Mouse (Mus musculus) stomach, embryonic 15.5 days (tissue): ENCODE measurements at regions not wholly inside any gene's neighbourhood (a gene's known extent, or its start where the extent isn't known, plus 50 kb on each side); places are given as distances from the start of the nearest gene placed in this dataset.

Source experiments
- ATAC-seq: fragments of 200-750 bp; cut with Nextera tagmentation; 2 replicates; pipeline ENCODE4 v1.8.0; 2017; ENCODE audit warnings: low read depth, moderate number of reproducible peaks, moderate TSS enrichment; ENCODE audit not compliant: insufficient read depth, low FRiP score
- H3K27ac ChIP-seq: fragments of 300-500 bp; sonication (generic); 2 replicates; pipeline ENCODE4 v1.5.1; 2015; ENCODE audit warnings: mild to moderate bottlenecking, inconsistent platforms
- H3K27me3 ChIP-seq: fragments of 300-500 bp; sonication (generic); replicated peaks from 2 replicates; pipeline ENCODE4 v1.6.1; 2015; ENCODE audit warnings: inconsistent platforms
- H3K36me3 ChIP-seq: fragments of 300-500 bp; sonication (generic); 2 replicates; pipeline ENCODE4 v1.6.1; 2015; ENCODE audit warnings: inconsistent platforms
- H3K4me1 ChIP-seq: fragments of 300-500 bp; sonication (generic); 2 replicates; pipeline ENCODE4 v1.6.1; 2015; ENCODE audit warnings: inconsistent platforms
- H3K4me2 ChIP-seq: fragments of 300-500 bp; sonication (generic); 2 replicates; pipeline ENCODE4 v1.6.1; 2015; ENCODE audit warnings: mild to moderate bottlenecking, inconsistent platforms
- H3K4me3 ChIP-seq: fragments of 300-500 bp; sonication (generic); replicated peaks from 2 replicates; pipeline ENCODE4 v1.5.1; 2015; ENCODE audit warnings: inconsistent platforms
- H3K9ac ChIP-seq: fragments of 300-500 bp; sonication (generic); 2 replicates; pipeline ENCODE4 v1.6.1; 2015; ENCODE audit warnings: inconsistent platforms
- H3K9me3 ChIP-seq: fragments of 300-500 bp; sonication (generic); 2 replicates; pipeline ENCODE4 v1.6.1; 2016; ENCODE audit warnings: inconsistent platforms
- WGBS: fragments of 180-500 bp; shearing (Covaris S2); methylation state at CpG from one replicate; pipeline ENCODE4 v1.1.7; 2015; 5-methylcytosine and 5-hydroxymethylcytosine counted together

DNA sequence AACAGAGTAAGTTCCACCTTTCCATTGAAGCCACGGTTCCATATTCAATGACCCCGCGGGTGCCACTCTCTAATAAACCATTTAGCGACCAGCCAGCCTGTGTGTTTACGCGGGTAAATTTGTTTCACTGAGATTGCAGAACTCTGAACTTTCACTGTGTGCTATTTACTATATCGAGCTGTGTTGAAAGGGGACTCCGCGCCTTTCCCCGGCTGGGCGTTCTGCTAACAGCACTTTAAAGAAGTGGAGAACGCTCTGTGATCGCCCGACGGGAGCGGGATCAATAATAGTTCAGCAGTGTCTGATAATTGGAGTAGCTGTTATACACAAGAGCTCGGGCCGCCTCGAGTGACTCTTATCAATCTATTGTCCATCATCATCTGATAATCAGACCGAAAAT is 149.8 kb downstream of the Tex29 start:
- no peak overlapping the region for H3K27ac ChIP-seq
- no peak overlapping the region for H3K4me3 ChIP-seq
- H3K36me3 ChIP-seq = no peaks in the 10 kb centered on the region
- ATAC-seq = no peak
- 63% methylated on average over 20 of the region's 20 CpGs for WGBS
- H3K4me1 ChIP-seq = no peaks in the 10 kb centered on the region
- H3K9ac ChIP-seq = no peak overlapping the region
- 0 out of 2 replicates have a peak, but pooled peaks cover 4% of the 10 kb centered on the region for H3K27me3 ChIP-seq
- no peak overlapping the region for H3K4me2 ChIP-seq
- no peaks in the 10 kb centered on the region for H3K9me3 ChIP-seq

DNA sequence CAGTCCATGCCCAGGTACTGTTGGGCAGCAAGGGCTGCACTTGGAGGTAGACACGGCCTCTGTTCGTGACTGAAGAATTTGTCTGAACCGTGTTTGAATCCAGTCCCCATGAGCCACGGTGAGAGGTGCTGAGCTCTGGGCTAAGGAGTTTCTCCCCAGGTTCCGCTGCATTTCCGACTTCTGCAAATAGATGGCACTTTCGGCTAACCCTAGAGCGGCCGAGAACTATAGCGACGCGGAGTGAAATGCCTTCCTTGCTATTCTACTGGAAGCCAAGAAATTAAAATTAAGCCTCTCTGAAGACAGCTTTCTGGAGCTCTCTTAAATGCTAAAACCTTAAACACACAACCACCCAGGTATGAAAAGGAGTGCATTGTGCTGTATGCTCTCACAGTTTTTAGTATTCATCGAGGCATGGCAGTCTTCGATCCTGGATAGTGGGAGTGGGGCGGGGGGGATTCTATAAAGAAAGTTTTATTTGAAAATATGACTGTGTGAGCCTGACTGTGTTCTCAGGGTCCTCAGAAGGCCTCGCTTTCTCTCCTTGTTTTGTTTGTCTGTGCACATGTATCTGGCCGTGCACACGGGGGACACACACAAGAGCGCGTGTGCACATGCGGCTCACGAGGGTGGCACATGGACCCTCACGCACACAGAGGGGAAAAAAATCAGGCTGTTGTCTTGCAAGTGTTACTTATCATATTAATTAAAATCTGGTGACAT is 159.6 kb downstream of the Tex29 start:
- H3K4me3 ChIP-seq = no peak overlapping the region
- no peaks in the 10 kb centered on the region for H3K9me3 ChIP-seq
- no peak for ATAC-seq
- no peaks in the 10 kb centered on the region for H3K4me1 ChIP-seq
- peaks cover 43% of the 10 kb centered on the region for H3K27me3 ChIP-seq
- no peak overlapping the region for H3K4me2 ChIP-seq
- H3K27ac ChIP-seq = no peak overlapping the region
- no peak overlapping the region for H3K9ac ChIP-seq
- H3K36me3 ChIP-seq = no peaks in the 10 kb centered on the region
- 38% methylated on average over 23 of the region's 23 CpGs for WGBS

- H3K27me3 ChIP-seq = peaks cover 43% of the 10 kb centered on the region
- H3K4me1 ChIP-seq = no peaks in the 10 kb centered on the region
Measured at GRCm38 (mm10) chr8:12000459-12000789, 160.2 kb downstream of the Tex29 start.

DNA sequence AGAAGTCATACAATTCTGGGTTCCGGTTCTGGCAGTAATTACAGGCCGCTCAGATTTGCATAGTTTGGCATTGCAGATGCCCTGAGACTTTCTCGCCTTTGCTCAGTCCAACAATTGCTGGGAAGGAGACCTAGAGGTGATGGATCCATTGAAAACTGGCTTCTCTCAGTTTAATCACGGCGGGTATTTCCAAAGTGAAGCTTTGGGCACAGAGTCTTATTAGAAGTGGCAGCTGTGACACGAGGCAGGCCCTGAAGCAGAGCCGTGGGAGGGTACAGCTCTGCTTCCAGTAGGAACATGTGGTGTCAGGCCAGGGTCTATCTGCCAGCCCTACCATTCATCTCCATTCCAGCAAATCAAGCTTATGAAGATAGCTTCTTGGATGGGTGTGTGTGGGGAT is 164.0 kb downstream of the Tex29 start:
- H3K4me3 ChIP-seq = no peak overlapping the region
- no peak overlapping the region for H3K4me2 ChIP-seq
- no peaks in the 10 kb centered on the region for H3K36me3 ChIP-seq
- peaks cover 18% of the 10 kb centered on the region for H3K27me3 ChIP-seq
- H3K9ac ChIP-seq = no peak overlapping the region
- no peaks in the 10 kb centered on the region for H3K4me1 ChIP-seq
- H3K9me3 ChIP-seq = no peaks in the 10 kb centered on the region
- 79% methylated on average over 7 of the region's 7 CpGs for WGBS
- no peak overlapping the region for H3K27ac ChIP-seq
- ATAC-seq = no peak

More at GRCm38 (mm10) chr8:12000459-12000789, 160.2 kb downstream of the Tex29 start:
- ATAC-seq = no peak
- Histone ChIP-seq H3K9me3 (no peaks in the 10 kb centered on the region), H3K9ac (no peak overlapping the region), H3K4me2 (no peak overlapping the region), H3K36me3 (no peaks in the 10 kb centered on the region), H3K4me3 (no peak overlapping the region), H3K27ac (no peak overlapping the region)
- 48% methylated on average over 2 of the region's 2 CpGs for WGBS

DNA sequence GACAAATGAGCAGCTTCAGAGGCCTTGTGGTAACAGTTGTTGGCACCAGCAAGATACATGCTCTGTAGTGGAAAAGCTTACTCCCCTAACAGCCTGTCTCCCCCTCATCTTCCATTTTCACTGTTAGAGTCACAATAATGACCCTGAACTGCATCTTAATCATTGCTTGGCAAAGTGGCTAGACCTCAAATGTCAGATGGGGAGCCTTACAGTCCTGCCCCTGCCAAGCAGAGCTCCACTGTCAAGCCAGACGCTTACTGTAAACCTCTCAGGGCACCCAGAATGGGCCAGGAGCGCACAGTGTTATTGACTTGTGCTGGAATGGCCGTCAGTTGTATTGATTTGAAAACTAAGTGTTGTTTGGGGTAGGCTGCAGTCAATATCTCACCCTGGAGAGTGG is 172.5 kb downstream of the Tex29 start:
- Histone ChIP-seq H3K9ac (no peak overlapping the region), H3K4me1 (no peaks in the 10 kb centered on the region), H3K27me3 (0 out of 2 replicates have a peak, but pooled peaks cover 3% of the 10 kb centered on the region), H3K9me3 (no peaks in the 10 kb centered on the region), H3K27ac (no peak overlapping the region), H3K4me2 (no peak overlapping the region), H3K36me3 (no peaks in the 10 kb centered on the region), H3K4me3 (no peak overlapping the region)
- ATAC-seq = no peak
- WGBS = 78% methylated on average over 3 of the region's 3 CpGs

DNA sequence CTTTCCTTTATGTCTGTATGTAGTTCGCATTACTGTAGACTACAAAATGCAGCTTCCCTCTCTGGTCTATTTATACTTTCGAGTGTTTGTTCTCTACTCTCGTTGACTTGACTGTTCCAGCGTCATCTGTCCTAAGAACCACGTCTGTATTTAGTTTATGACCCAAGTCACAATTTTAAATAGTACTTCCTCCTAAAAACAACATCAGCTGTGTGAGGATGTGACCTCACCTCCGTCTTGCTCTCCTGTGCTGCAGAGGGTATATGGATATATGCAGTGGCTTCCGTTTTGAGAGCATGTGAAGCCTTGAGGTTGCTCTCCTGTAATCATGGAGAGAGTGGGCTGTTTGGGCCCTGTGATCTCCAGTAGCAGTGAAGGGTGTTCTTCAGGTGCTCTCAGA is 177.5 kb downstream of the Tex29 start:
- Histone ChIP-seq H3K36me3 (no peaks in the 10 kb centered on the region), H3K4me1 (no peaks in the 10 kb centered on the region), H3K27ac (no peak overlapping the region), H3K27me3 (0 out of 2 replicates have a peak, but pooled peaks cover 3% of the 10 kb centered on the region), H3K9ac (no peak overlapping the region), H3K4me3 (no peak overlapping the region), H3K4me2 (no peak overlapping the region), H3K9me3 (no peaks in the 10 kb centered on the region)
- 63% methylated on average over 7 of the region's 7 CpGs for WGBS
- ATAC-seq = no peak

DNA sequence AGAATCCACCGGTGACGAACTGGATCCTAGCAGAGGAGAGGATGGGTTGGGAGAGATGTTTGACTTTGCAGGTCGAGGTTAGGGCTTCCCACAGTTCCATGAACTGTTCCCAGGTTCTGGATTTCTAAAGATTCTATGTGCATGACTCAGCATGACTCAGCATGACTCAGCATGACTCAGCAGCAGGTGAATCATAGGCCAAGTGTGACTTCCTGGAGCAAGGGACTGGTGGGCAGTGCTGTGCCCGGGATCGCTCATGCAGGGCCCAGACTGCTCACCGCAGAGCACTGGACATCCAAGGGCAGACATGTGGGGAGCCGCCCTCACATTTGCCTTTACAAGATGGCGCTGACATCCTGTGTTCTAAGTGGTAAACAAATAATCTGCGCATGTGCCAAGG is 179.0 kb downstream of the Tex29 start:
- no peaks in the 10 kb centered on the region for H3K9me3 ChIP-seq
- ATAC-seq = no peak
- 93% methylated on average over 9 of the region's 9 CpGs for WGBS
- 0 out of 2 replicates have a peak, but pooled peaks cover 3% of the 10 kb centered on the region for H3K27me3 ChIP-seq
- H3K4me3 ChIP-seq = no peak overlapping the region
- no peaks in the 10 kb centered on the region for H3K36me3 ChIP-seq
- no peak overlapping the region for H3K4me2 ChIP-seq
- H3K27ac ChIP-seq = no peak overlapping the region
- no peak overlapping the region for H3K9ac ChIP-seq
- H3K4me1 ChIP-seq = no peaks in the 10 kb centered on the region

- no peaks in the 10 kb centered on the region for H3K4me1 ChIP-seq
- no peak overlapping the region for H3K27ac ChIP-seq
- WGBS = 71% methylated on average over 4 of the region's 4 CpGs
- H3K27me3 ChIP-seq = no peaks in the 10 kb centered on the region
- H3K9me3 ChIP-seq = no peaks in the 10 kb centered on the region
- no peak overlapping the region for H3K9ac ChIP-seq
- ATAC-seq = no peak; the same call in 1 of the 2 replicates
- no peak overlapping the region for H3K4me3 ChIP-seq
- H3K4me2 ChIP-seq = no peak overlapping the region
- H3K36me3 ChIP-seq = no peaks in the 10 kb centered on the region
Measured at GRCm38 (mm10) chr8:12023669-12024390, 183.6 kb downstream of the Tex29 start.

DNA sequence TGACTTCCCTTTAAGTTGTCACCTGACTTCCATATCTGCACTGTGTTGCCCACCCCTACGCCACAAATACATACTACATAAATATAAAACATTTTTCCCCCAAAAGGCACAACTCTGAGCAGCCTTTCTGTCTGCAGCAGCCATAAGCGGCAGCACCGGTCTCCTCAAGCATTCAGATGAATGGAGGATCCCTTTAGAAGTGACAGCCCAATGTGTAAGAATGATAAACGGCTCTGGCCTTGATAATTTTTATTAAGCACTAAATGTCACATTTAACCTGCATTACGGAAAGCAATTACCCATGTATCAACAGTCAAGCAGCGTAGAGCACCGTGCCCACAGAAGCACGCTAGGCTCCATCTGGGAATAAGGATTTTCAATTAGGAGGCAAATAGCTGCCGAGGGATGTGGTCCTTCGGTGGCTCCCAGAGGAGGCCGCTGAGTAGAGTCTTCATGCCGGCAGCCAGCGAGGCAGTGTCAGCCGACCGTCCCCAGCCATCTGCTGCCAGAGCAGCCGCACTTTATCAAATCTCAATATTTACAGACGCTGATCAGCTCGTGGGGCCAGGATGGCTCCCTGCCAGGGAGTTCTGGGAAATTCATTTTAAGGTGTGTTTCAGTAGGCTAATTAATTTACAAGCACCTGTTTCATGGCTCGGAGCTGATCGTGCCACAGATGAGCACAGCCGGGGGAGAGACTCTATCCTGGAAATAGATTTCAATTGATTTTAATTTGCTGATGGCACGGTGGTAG is 190.3 kb downstream of the Tex29 start:
- no peak overlapping the region for H3K4me3 ChIP-seq
- WGBS = 39% methylated on average over 22 of the region's 22 CpGs
- H3K4me1 ChIP-seq = 0 out of 2 replicates have a peak, but pooled peaks cover 3% of the 10 kb centered on the region
- H3K9ac ChIP-seq = no peak overlapping the region
- no peaks in the 10 kb centered on the region for H3K27me3 ChIP-seq
- H3K9me3 ChIP-seq = no peaks in the 10 kb centered on the region
- peak overlapping the region; percentile 10; the same call in 1 of the 2 replicates for H3K4me2 ChIP-seq
- H3K36me3 ChIP-seq = no peaks in the 10 kb centered on the region
- no peak for ATAC-seq
- no peak overlapping the region for H3K27ac ChIP-seq

GRCm38 (mm10) chr8:12031796-12032195 is 191.5 kb downstream of the Tex29 start:
- H3K4me3 ChIP-seq = no peak overlapping the region
- H3K27me3 ChIP-seq = no peaks in the 10 kb centered on the region
- no peak overlapping the region for H3K4me2 ChIP-seq
- H3K9me3 ChIP-seq = no peaks in the 10 kb centered on the region
- H3K9ac ChIP-seq = no peak overlapping the region
- H3K36me3 ChIP-seq = no peaks in the 10 kb centered on the region
- no peak overlapping the region for H3K27ac ChIP-seq
- 0 out of 2 replicates have a peak, but pooled peaks cover 5% of the 10 kb centered on the region for H3K4me1 ChIP-seq
- 40% methylated on average over 3 of the region's 3 CpGs for WGBS
- ATAC-seq = peak; percentile 55; the same call in 1 of the 2 replicates

- Histone ChIP-seq H3K4me3 (no peak overlapping the region), H3K9me3 (no peaks in the 10 kb centered on the region), H3K27me3 (no peaks in the 10 kb centered on the region), H3K4me1 (0 out of 2 replicates have a peak, but pooled peaks cover 7% of the 10 kb centered on the region), H3K36me3 (no peaks in the 10 kb centered on the region), H3K27ac (no peak overlapping the region), H3K9ac (no peak overlapping the region), H3K4me2 (no peak overlapping the region)
- 54% methylated on average over 3 of the region's 3 CpGs for WGBS
- ATAC-seq = no peak
Measured at GRCm38 (mm10) chr8:12032386-12032785, 192.1 kb downstream of the Tex29 start.

- H3K4me1 ChIP-seq = peaks cover 7% of the 10 kb centered on the region; the same call in 1 of the 2 replicates
- no peaks in the 10 kb centered on the region for H3K9me3 ChIP-seq
- no peak for ATAC-seq
- H3K27me3 ChIP-seq = no peaks in the 10 kb centered on the region
- WGBS = 67% methylated on average over 3 of the region's 3 CpGs
- no peak overlapping the region for H3K4me3 ChIP-seq
- H3K9ac ChIP-seq = no peak overlapping the region
- H3K4me2 ChIP-seq = no peak overlapping the region
- H3K27ac ChIP-seq = no peak overlapping the region
- no peaks in the 10 kb centered on the region for H3K36me3 ChIP-seq
Measured at GRCm38 (mm10) chr8:12036349-12036748, 196.1 kb downstream of the Tex29 start.
